Mouse (Mus musculus): ENCODE measurements around the gene Galc.

Gene Galc

GRCm38 (mm10) chr12:98181729-98182128, 77.5 kb downstream of the Galc start:
- DNase-seq (ENCODE audit: low read depth, low spot score) = peak; percentile 87

- DNase-seq (ENCODE audit: low read depth, low spot score) = no peak
These were observed 78.5 kb downstream of the Galc start for GRCm38 (mm10) chr12:98180807-98181206.

GRCm38 (mm10) chr12:98180235-98180800, 78.9 kb downstream of the Galc start:
- no peak for DNase-seq (ENCODE audit: low read depth, low spot score)

GRCm38 (mm10) chr12:98179496-98179895, 79.8 kb downstream of the Galc start:
- no peak for DNase-seq (ENCODE audit: low read depth, low spot score)

GRCm38 (mm10) chr12:98176632-98177031, 82.6 kb downstream of the Galc start:
- DNase-seq (ENCODE audit: low read depth, low spot score) = no peak

- no peak for DNase-seq (ENCODE audit: low read depth, low spot score)
These were observed 97.4 kb downstream of the Galc start for GRCm38 (mm10) chr12:98161901-98162300.

- no peak for DNase-seq (ENCODE audit: low read depth, low spot score)
These were observed 98.4 kb downstream of the Galc start for GRCm38 (mm10) chr12:98160867-98161266.

Measured in brain, adult 2 months (tissue).